Mouse (Mus musculus): ENCODE measurements around the gene Cd3e.

- no peak for TF ChIP-seq CTCF (IDR thresholded peaks at IDR 0.05; ENCODE audit: insufficient read depth, low read length)
- no peak for TF ChIP-seq POLR2A (IDR thresholded peaks at IDR 0.05; ENCODE audit: borderline replicate concordance, extremely low read depth, low read depth, low read length)
Measured at GRCm38 (mm10) chr9:44965833-44966466, 43.5 kb downstream of the Cd3e start.
